Mouse (Mus musculus): ENCODE results near the gene Olfr1510. TPM values are rescaled to one million over a fixed set of nuclear protein-coding genes. Genes with fewer than 3 reads are reported as not detected.
"Not testable (repeated sequence)": the region's sequence is repeated elsewhere in the genome, so short reads cannot be mapped to it uniquely, and the experiment has no call there.

Gene Olfr1510
- not detected in 2 replicates for polyA plus RNA-seq (2012; rRNA removed)

DNA sequence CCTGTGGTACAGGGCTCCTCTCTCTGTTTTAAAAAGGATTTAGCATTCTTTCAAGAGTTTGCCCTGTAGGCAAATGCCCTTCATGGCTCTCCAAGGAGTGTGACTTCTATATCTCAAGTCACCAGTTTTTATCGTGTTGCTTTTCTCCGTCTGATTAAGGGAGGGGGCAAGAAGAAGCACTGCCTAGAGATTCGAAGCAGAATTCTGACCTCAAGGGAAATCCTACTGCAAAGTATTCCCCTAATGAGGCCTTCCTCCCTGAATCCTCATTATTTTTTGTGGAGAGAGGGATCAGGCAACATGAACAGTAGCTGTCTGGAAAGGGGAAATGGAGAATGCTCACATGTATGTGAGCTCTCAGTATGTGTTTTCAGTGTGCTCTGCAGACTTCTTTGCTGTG is at the start of gene Olfr1510:
Olfr1510 (minus strand) TSS at position 101 of the 400 bp plus-strand sequence.
- no peak for DNase-seq (ENCODE audit: low read depth)

DNA sequence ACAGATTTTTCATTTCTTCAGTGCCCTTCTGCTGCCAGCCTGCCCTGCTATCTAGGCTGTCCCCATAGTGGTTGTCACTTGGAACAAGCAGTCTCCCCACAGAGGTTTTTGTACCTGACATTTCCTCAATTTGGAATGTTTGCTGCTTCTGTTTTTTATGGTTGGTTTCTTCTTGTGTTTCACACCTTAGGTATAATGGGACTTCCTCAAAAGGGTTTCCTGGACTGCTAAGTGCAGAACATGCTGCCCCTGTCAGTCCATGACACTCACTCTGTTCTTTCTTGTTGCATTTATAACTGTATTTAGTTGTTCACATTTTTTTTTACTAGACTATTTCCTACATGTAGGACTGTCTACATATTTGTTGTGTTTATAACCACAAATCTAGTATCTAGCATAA is 47.8 kb upstream of the Olfr1510 start:
- DNase-seq (ENCODE audit: low read depth): no peak

DNA sequence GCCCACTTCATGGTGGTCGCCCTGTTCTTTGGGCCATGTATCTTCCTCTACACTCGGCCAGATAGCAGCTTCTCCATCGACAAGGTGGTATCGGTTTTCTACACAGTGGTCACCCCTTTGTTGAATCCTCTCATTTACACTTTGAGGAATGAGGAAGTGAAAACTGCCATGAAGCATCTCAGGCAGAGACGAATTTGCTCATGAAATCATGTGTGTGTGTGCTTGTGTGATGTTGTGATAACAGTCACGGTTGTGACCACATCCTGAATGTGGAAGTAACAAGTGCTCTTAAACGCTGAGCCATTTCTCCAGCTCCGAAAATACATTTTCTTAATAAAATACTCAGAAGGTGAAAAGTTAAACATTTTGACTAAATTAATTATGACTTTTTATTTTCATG is 37.0 kb upstream of the Olfr1510 start:
- DNase-seq (ENCODE audit: low read depth): no peak

DNA sequence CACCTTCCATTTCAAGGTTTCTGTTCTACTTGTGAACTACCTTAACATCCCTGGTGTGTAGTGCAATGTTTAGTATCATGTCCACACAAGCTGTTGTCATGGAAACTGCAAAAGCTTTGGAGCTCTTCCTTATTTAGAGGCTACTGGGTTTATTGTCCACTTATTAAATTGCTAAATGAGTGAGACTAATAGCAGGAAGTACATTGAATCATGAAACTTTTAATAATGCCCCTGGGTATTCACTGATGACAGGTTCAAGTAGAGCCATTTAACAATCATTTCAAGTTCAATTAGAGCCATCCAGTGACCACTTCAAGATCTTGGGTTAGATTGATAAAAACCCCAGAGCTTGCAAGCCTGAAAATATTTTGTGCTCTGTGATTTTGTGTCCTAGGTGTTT is 28.5 kb upstream of the Olfr1510 start, which contains the start of gene Olfr1509:
Olfr1509 (plus strand) TSS at position 301 of the 400 bp plus-strand sequence.
- DNase-seq (ENCODE audit: low read depth): no peak

DNA sequence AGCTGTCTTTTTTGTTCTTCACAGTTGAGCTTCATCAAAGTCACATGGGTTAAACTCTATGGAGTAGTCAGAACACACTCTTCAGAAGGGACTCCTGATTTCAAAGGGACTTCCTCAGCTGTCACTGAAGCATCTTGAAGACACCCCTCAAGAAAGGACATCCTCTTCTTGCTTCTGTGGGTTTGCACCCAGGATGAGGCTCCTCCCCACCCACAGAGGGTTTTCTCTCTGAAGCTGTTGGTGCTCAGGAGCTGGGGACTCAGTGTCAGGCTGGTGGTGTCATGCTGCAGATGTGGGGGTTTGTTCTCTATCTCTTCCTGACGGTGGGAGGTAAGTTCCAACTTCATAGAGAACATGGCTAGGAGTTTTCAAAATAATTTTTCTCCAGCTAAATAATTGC is 13.5 kb upstream of the Olfr1510 start:
- DNase-seq (ENCODE audit: low read depth): no peak

DNA sequence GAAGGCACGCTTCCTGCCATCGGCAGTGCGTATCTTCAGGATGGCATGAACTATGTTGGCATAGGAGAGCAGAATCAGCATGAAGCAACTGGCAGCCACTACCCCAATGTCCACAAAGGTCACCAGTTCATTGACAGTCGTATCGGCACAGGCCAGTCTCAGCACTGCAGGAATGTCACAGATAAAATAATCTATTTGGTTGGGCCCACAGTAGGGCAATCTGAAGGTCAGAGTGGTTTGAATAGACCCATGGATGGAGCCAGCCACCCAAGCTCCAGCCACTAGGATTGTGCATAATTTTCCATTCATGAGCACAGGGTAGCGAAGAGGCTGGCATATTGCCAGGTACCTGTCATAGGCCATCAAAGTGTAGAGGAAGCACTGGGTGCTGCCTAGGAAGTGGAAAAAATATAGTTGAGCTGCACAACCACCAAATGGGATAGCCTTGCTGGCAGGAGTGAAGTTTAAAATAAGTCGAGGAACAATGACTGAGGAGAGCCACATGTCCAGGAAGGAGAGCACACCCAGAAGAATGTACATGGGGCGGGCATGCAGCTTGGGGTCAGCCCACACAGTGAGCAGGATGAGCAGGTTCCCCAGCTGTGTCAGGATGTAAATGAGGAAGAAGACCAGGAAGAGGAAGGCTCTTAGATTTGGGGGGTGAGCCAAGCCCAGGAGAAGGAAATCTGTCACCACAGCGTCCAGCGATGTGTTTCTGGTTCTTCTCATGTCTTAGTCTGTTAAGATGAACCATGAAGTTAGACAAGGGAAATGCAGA is 3.8 kb downstream of the Olfr1510 start:
- DNase-seq (ENCODE audit: low read depth): not testable (repeated sequence)

DNA sequence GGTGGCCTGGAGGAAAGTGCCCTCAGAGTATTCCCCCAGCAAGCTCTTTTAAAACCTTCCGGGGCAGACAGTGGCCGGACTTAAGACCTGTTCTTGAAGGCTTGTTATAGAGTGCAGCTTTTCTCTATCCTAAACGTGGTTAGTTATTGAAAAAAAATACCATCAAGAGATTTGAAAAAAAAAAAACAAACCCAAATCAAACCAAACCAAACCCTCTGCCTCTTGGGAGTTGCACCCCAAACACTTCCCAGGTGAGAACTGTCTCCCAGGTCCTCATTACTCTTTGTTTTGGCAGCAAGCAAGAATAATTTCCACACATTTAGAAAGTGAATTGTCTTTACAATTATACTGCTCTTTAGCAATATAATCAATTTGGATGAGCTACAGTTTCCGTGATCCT is 16.9 kb downstream of the Olfr1510 start, which contains the start of gene Olfr1511:
Olfr1511 (minus strand) TSS at position 101 of the 400 bp plus-strand sequence.
- DNase-seq (ENCODE audit: low read depth): no peak

DNA sequence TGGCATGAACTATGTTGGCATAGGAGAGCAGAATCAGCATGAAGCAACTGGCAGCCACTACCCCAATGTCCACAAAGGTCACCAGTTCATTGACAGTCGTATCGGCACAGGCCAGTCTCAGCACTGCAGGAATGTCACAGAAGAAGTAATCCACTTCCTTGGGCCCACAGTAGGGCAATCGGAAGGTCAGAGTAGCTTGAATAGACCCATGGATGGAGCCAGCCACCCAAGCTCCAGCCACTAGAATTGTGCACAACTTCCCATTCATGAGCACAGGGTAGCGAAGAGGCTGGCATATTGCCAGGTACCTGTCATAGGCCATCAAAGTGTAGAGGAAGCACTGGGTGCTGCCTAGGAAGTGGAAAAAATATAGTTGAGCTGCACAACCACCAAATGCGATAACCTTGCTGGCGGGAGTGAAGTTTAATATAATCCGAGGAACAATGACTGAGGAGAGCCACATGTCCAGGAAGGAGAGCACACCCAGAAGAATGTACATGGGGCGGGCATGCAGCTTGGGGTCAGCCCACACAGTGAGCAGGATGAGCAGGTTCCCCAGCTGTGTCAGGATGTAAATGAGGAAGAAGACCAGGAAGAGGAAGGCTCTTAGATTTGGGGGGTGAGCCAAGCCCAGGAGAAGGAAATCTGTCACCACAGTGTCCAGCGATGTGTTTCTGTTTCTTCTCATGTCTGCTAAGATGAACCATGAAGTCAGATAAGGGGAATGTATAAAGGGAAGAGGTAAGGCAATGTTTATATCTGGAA is 23.9 kb downstream of the Olfr1510 start:
- DNase-seq (ENCODE audit: low read depth): not testable (repeated sequence)

DNA sequence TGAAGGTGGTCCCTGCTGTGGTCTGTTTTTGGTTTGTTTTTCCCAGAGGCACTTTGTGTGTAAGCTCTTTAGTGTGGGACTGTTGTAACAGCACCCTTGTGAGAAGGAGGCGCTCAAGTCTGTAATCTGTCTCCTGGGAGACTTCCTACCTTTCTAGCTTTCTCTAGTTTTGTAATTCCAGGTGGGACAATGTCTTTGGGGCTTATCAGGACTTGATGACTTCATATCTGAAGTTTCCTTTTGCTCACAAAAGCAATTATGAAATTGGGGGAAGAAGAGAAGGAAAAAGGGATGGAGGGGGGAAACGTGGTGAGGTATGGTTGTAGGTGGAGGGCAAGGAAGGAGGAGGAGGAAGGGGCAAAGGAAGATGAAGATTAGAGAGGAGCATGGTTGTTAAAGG is 35.1 kb downstream of the Olfr1510 start, which contains the start of gene Olfr1512:
Olfr1512 (minus strand) TSS at position 101 of the 400 bp plus-strand sequence.
- no peak for DNase-seq (ENCODE audit: low read depth)

DNA sequence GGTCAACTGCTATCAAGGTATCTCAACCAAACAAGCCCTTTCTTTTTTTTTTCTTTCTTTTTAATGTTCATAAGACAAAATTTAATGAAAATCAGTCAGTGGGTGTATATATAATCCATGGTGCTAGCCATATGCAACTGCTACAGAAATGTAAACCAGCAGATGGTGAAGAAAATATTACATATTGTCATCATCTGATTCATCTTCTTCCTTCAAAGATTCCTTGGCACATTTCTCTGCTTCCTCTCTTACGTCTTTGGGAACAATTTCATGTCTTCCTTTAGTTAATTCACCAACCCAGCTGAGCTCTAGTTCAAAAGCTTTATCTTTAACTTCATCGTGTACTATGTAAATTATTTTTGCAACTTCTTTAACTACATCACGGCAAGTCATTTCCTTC is 45.4 kb downstream of the Olfr1510 start:
- DNase-seq (ENCODE audit: low read depth): no peak

Other genes starting within 250 kb of the Olfr1510 start
- 9.6 and 13.1 TPM in 2 replicates for gene Supt16, start 217.0 kb downstream of the Olfr1510 start, polyA plus RNA-seq (2012; rRNA removed)
- gene Chd8, start 156.6 kb downstream of the Olfr1510 start, polyA plus RNA-seq (2012; rRNA removed): 30.1 and 35.2 TPM in 2 replicates
- gene Tox4, start 135.2 kb downstream of the Olfr1510 start, polyA plus RNA-seq (2012; rRNA removed): 30.5 and 38.7 TPM in 2 replicates
- 11.4 TPM in 2 replicates for gene Rab2b, start 134.8 kb downstream of the Olfr1510 start, polyA plus RNA-seq (2012; rRNA removed)
- gene Mettl3, start 109.2 kb downstream of the Olfr1510 start, polyA plus RNA-seq (2012; rRNA removed): 18.8 and 19.2 TPM in 2 replicates
- gene Sall2, start 85.6 kb downstream of the Olfr1510 start, polyA plus RNA-seq (2012; rRNA removed): 5.7 and 7.6 TPM in 2 replicates
- not detected in 2 replicates for gene Olfr1513, start 58.0 kb downstream of the Olfr1510 start, polyA plus RNA-seq (2012; rRNA removed)
- gene Olfr1512, start 35.2 kb downstream of the Olfr1510 start, polyA plus RNA-seq (2012; rRNA removed): not detected in 2 replicates
- gene Olfr1511, start 17.0 kb downstream of the Olfr1510 start, polyA plus RNA-seq (2012; rRNA removed): not detected in 2 replicates
- gene Olfr1509, start 28.6 kb upstream of the Olfr1510 start, polyA plus RNA-seq (2012; rRNA removed): not detected in 2 replicates
- not detected in 2 replicates for gene Olfr1508, start 53.1 kb upstream of the Olfr1510 start, polyA plus RNA-seq (2012; rRNA removed)
- not detected in 2 replicates for gene Olfr1507, start 81.4 kb upstream of the Olfr1510 start, polyA plus RNA-seq (2012; rRNA removed)

Data from gonadal fat pad, adult 2 months (tissue).